Mouse (Mus musculus) midbrain, postnatal 0 days (tissue): ENCODE data around the gene 7420426K07Rik. TPM values are rescaled to one million over a fixed set of nuclear protein-coding genes. Genes with fewer than 3 reads are reported as not detected.

Experiments
- ATAC-seq: fragments of 200-750 bp; cut with Nextera tagmentation; 2 replicates; pipeline ENCODE4 v1.8.0; 2017; ENCODE audit warnings: moderate number of reproducible peaks, mild to moderate bottlenecking, moderate TSS enrichment, moderate library complexity; ENCODE audit not compliant: low FRiP score
- DNase-seq: peaks from one replicate; pipeline ENCODE4 v3.0.0-alpha.2; 2015; ENCODE audit warnings: low spot score
- H3K27ac ChIP-seq: fragments of 300-500 bp; sonication (generic); 2 replicates; pipeline ENCODE4 v1.5.1; 2014; ENCODE audit warnings: low read depth, mild to moderate bottlenecking, low read length, mixed read lengths
- H3K27me3 ChIP-seq: fragments of 300-500 bp; sonication (generic); 2 replicates; pipeline ENCODE4 v1.6.1; 2014; ENCODE audit warnings: low read length, control low read depth, mixed read lengths; ENCODE audit not compliant: insufficient read depth
- H3K36me3 ChIP-seq: fragments of 300-500 bp; sonication (generic); 2 replicates; pipeline ENCODE4 v1.6.1; 2014; ENCODE audit warnings: low read length, control low read depth, mixed read lengths; ENCODE audit not compliant: insufficient read depth
- H3K4me1 ChIP-seq: fragments of 300-500 bp; sonication (generic); 2 replicates; pipeline ENCODE4 v1.6.1; 2014; ENCODE audit warnings: mild to moderate bottlenecking, control low read depth, antibody characterized with exemption, low read length, mixed read lengths; ENCODE audit not compliant: insufficient read depth
- H3K4me2 ChIP-seq: fragments of 300-500 bp; sonication (generic); 2 replicates; pipeline ENCODE4 v1.6.1; 2014; ENCODE audit warnings: low read depth, mild to moderate bottlenecking, low read length, mixed read lengths; ENCODE audit not compliant: poor library complexity, severe bottlenecking
- H3K4me3 ChIP-seq: fragments of 300-500 bp; sonication (generic); 2 replicates; pipeline ENCODE4 v1.5.1; 2014; ENCODE audit warnings: low read depth, mild to moderate bottlenecking, low read length, moderate library complexity
- H3K9ac ChIP-seq: fragments of 300-500 bp; sonication (generic); replicated peaks from 2 replicates; pipeline ENCODE4 v1.6.1; 2014; ENCODE audit warnings: mild to moderate bottlenecking, low read length, moderate library complexity, mixed read lengths; ENCODE audit not compliant: poor library complexity, severe bottlenecking
- H3K9me3 ChIP-seq: fragments of 300-500 bp; sonication (generic); 2 replicates; pipeline ENCODE4 v1.6.1; 2016; ENCODE audit warnings: low read length, control low read depth
- CTCF ChIP-seq: IDR thresholded peaks from 2 replicates; pipeline ENCODE4 v1.5.1; 2016; ENCODE audit warnings: antibody characterized with exemption, mild to moderate bottlenecking
- WGBS: fragments of 180-500 bp; shearing (Covaris S2); extraction: QIAGEN DNeasy Blood & Tissue Kit; methylation state at CpG from one replicate; pipeline ENCODE4 v1.1.7; 2014; 5-methylcytosine and 5-hydroxymethylcytosine counted together
- polyA plus RNA-seq: library from polyadenylated mRNA; unstranded; fragments of >200 nt; fragmentation: Nextera tagmentation; extraction: Ambion mirVana; gene quantifications from 2 replicates; pipeline ENCODE4 v1.2.1, GENCODE M21; 2015
- total RNA-seq: library from RNA; depleted of rRNA; stranded (reverse); fragments of >200 nt; gene quantifications from 2 replicates; pipeline ENCODE4 v1.2.3, GENCODE M21; 2014; rRNA removed

7420426K07Rik gene
- total RNA-seq (not detected in 2 replicates), polyA plus RNA-seq (not detected in 2 replicates)

- H3K4me3 ChIP-seq, result no peak within 1 kb of the TSS
- no peaks in the 10 kb centered on the region for H3K9me3 ChIP-seq
- no peak within 1 kb of the TSS for H3K27ac ChIP-seq
- no peaks in the 10 kb centered on the region for H3K36me3 ChIP-seq
- WGBS, result 95% methylated on average over 2 of the region's 2 CpGs
- no peaks in the 10 kb centered on the region for H3K4me1 ChIP-seq
- ATAC-seq (no peak), DNase-seq (no peak)
- no peak within 1 kb of the TSS for H3K9ac ChIP-seq
- TF ChIP-seq CTCF, result no peak
- no peaks in the 10 kb centered on the region for H3K27me3 ChIP-seq
- H3K4me2 ChIP-seq, result no peak within 1 kb of the TSS
Measured at GRCm38 (mm10) chr9:98902819-98903218, at the start of gene 7420426K07Rik. TSS of gene 7420426K07Rik (plus strand) at chr9:98903119.

GRCm38 (mm10) chr9:98856210-98856609 is 46.7 kb upstream of the 7420426K07Rik start, which contains the start of gene Prr23a2:
TSS of gene Prr23a2 (plus strand) at chr9:98856494.
- Histone ChIP-seq H3K4me3 (no peak within 1 kb of the TSS), H3K4me2 (no peak within 1 kb of the TSS)

GRCm38 (mm10) chr9:98863463-98863862 is 39.5 kb upstream of the 7420426K07Rik start:
- Histone ChIP-seq H3K4me1 (no peaks in the 10 kb centered on the region), H3K27me3 (no peaks in the 10 kb centered on the region), H3K36me3 (no peaks in the 10 kb centered on the region), H3K27ac (no peak overlapping the region), H3K9ac (no peak overlapping the region), H3K4me3 (no peak overlapping the region), H3K4me2 (no peak overlapping the region), H3K9me3 (no peaks in the 10 kb centered on the region)
- 79% methylated on average over 3 of the region's 3 CpGs for WGBS
- peak; percentile 30; the same call in 1 of the 2 replicates for TF ChIP-seq CTCF
- no peak for ATAC-seq
- DNase-seq, result no peak

More at GRCm38 (mm10) chr9:98856210-98856609, 46.7 kb upstream of the 7420426K07Rik start, which contains the start of gene Prr23a2:
- Histone ChIP-seq H3K27ac (no peak within 1 kb of the TSS), H3K27me3 (no peaks in the 10 kb centered on the region), H3K36me3 (no peaks in the 10 kb centered on the region), H3K9me3 (no peaks in the 10 kb centered on the region), H3K9ac (no peak within 1 kb of the TSS), H3K4me1 (no peaks in the 10 kb centered on the region)
- no peak for TF ChIP-seq CTCF
- no peak for ATAC-seq
- DNase-seq, result no peak
- WGBS, result 79% methylated on average over 18 of the region's 18 CpGs

DNA sequence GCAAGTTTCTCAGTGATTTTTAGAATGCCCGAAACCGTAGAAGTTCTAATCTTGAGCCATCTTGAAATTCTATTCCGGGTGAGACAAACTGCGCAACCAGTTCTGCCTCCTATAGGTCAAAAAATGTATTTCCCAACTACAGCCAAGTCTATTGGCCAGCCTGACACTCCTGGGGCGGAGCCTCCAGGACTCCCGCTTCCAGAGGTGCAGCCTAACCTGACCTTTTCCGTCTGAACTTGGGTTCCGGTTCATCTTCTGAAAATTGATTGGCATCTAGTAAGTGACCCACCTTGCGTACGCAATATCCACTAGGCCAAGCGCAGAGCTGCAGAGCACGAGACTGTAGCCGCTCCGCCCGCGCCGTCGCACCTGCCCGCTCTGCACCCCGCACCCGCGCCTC is 38.3 kb upstream of the 7420426K07Rik start, which contains the start of gene Prr23a3:
Gene Prr23a3 (plus strand): TSS at position 197 of the 400 bp plus-strand sequence.
- Histone ChIP-seq H3K27me3 (no peaks in the 10 kb centered on the region), H3K9ac (no peak within 1 kb of the TSS), H3K9me3 (no peaks in the 10 kb centered on the region), H3K4me3 (no peak within 1 kb of the TSS), H3K4me1 (no peaks in the 10 kb centered on the region), H3K27ac (no peak within 1 kb of the TSS), H3K36me3 (no peaks in the 10 kb centered on the region), H3K4me2 (no peak within 1 kb of the TSS)
- no peak for TF ChIP-seq CTCF
- ATAC-seq, result no peak
- whole genome bisulfite sequencing, result 58% methylated on average over 22 of the region's 22 CpGs
- no peak for DNase-seq

DNA sequence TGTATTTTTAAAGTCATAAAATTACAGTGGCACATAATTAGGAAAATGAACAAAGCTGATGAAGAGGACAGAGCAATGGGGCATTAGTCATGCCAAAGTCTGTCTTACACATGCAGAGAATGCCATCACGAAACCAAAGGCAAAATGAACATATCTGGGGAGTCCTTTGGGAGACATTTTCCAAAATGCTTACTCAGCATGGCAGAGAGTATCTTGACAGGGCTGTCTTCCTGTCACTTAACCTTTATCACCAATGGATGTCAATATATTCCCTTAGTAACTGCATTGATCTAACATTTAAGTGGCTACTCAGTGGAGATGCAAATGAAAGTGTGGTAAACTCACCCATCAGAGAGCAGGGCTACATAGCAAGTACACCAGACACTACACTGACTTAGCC is 1.4 kb upstream of the 7420426K07Rik start:
- H3K27me3 ChIP-seq, result no peaks in the 10 kb centered on the region
- no peak for TF ChIP-seq CTCF
- H3K4me3 ChIP-seq, result no peak overlapping the region
- H3K9ac ChIP-seq, result no peak overlapping the region
- DNase-seq (no peak), ATAC-seq (no peak)
- no peaks in the 10 kb centered on the region for H3K36me3 ChIP-seq
- no peak overlapping the region for H3K4me2 ChIP-seq
- H3K9me3 ChIP-seq, result no peaks in the 10 kb centered on the region
- 94% methylated on average over 1 of the region's 1 CpGs for WGBS
- H3K4me1 ChIP-seq, result no peaks in the 10 kb centered on the region
- H3K27ac ChIP-seq, result no peak overlapping the region

- no peaks in the 10 kb centered on the region for H3K4me1 ChIP-seq
- no peak overlapping the region for H3K4me2 ChIP-seq
- H3K36me3 ChIP-seq, result no peaks in the 10 kb centered on the region
- no peak overlapping the region for H3K9ac ChIP-seq
- WGBS, result 91% methylated on average over 5 of the region's 5 CpGs
- H3K27ac ChIP-seq, result no peak overlapping the region
- no peak for ATAC-seq
- TF ChIP-seq CTCF, result no peak
- H3K27me3 ChIP-seq, result no peaks in the 10 kb centered on the region
- no peak overlapping the region for H3K4me3 ChIP-seq
- DNase-seq, result no peak
- H3K9me3 ChIP-seq, result no peaks in the 10 kb centered on the region
Measured at GRCm38 (mm10) chr9:98920629-98921523, 18.0 kb downstream of the 7420426K07Rik start.
